Mouse (Mus musculus) CH12.LX (cell line): Measurements from ENCODE around the gene Stub1. TPM values are rescaled to one million over a fixed set of nuclear protein-coding genes. Genes with fewer than 3 reads are reported as not detected.

Source experiments
- DNase-seq: peaks from one replicate; pipeline ENCODE4 v3.0.0-alpha.2; 2013; ENCODE audit errors: extremely low read depth
- H3K27ac ChIP-seq: 2 replicates; pipeline ENCODE4 v1.5.1; 2012; ENCODE audit warnings: low read depth, mild to moderate bottlenecking, control low read depth, moderate library complexity; ENCODE audit not compliant: insufficient read depth
- H3K27me3 ChIP-seq: replicated peaks from 2 replicates; pipeline ENCODE3; 2012; ENCODE audit warnings: inconsistent platforms
- H3K36me3 ChIP-seq, 2 experiments: replicated peaks in 1 of 2; 2 replicates each; pipeline versions ENCODE3 to v1.6.1; 2012; ENCODE audit warnings: inconsistent platforms in 1 of 2, low read length in 1 of 2, mild to moderate bottlenecking in 1 of 2, mixed read lengths in 1 of 2, moderate library complexity in 1 of 2; ENCODE audit not compliant: control insufficient read depth in 1 of 2, insufficient read depth in 1 of 2
- H3K4me1 ChIP-seq, 2 experiments: 2 replicates each; pipeline ENCODE4 v1.6.1; 2012; ENCODE audit warnings: inconsistent platforms in 1 of 2, moderate library complexity in 1 of 2; ENCODE audit not compliant: insufficient read depth in 2 of 2, control insufficient read depth in 1 of 2
- H3K4me2 ChIP-seq: 2 replicates; pipeline ENCODE4 v1.6.1; 2012; ENCODE audit warnings: low read depth, mild to moderate bottlenecking, control low read depth; ENCODE audit not compliant: poor library complexity, insufficient read depth, severe bottlenecking
- H3K4me3 ChIP-seq, 3 experiments: fragments of 150-350 bp in 1 of 3; sonication (generic) in 1 of 3; replicated peaks in 1 of 3; 2 replicates each; pipeline versions ENCODE3 to v1.5.1; 2011 to 2012; ENCODE audit warnings: low read depth in 2 of 3, low read length in 2 of 3, mild to moderate bottlenecking in 2 of 3, moderate library complexity in 2 of 3, control low read depth in 1 of 3, improper control_type of control experiment in 1 of 3, inconsistent platforms in 1 of 3, mixed read lengths in 1 of 3; ENCODE audit not compliant: poor library complexity in 1 of 3
- H3K79me2 ChIP-seq: replicated peaks from 2 replicates; pipeline ENCODE4 v1.6.1; 2012; ENCODE audit warnings: mild to moderate bottlenecking, moderate library complexity; ENCODE audit not compliant: control insufficient read depth, poor library complexity, insufficient read depth, severe bottlenecking; ENCODE audit errors: extremely low read depth
- H3K9ac ChIP-seq: 2 replicates; pipeline ENCODE4 v1.6.1; 2012; ENCODE audit warnings: low read depth, mild to moderate bottlenecking, control low read depth, moderate library complexity; ENCODE audit not compliant: insufficient read depth
- H3K9me3 ChIP-seq: replicated peaks from 2 replicates; pipeline ENCODE3; 2012; ENCODE audit warnings: low read length, inconsistent platforms, mixed read lengths
- CHD1 ChIP-seq: IDR thresholded peaks from 2 replicates; pipeline ENCODE4 v1.6.1; 2012; ENCODE audit warnings: low read depth, low read length, improper control_type of control experiment, inconsistent platforms
- CHD2 ChIP-seq: IDR thresholded peaks from 2 replicates; pipeline ENCODE4 v1.6.1; 2011; ENCODE audit warnings: low read length, improper control_type of control experiment
- CTCF ChIP-seq, 2 experiments: IDR thresholded peaks in 1 of 2; conservative IDR thresholded peaks in 1 of 2; 2 replicates each; pipeline ENCODE4 v1.5.1; 2011 to 2012; ENCODE audit warnings: low read depth in 2 of 2, low read length in 2 of 2, improper control_type of control experiment in 1 of 2, inconsistent platforms in 1 of 2, mild to moderate bottlenecking in 1 of 2, moderate library complexity in 1 of 2
- ELF1 ChIP-seq: IDR thresholded peaks from 2 replicates; pipeline ENCODE4 v1.6.1; 2014; ENCODE audit warnings: low read depth, mild to moderate bottlenecking, inconsistent platforms, low read length, improper control_type of control experiment
- EP300 ChIP-seq: IDR thresholded peaks from 2 replicates; pipeline ENCODE4 v1.6.1; 2011; ENCODE audit warnings: low read length, improper control_type of control experiment
- ETS1 ChIP-seq: conservative IDR thresholded peaks from 2 replicates; pipeline ENCODE4 v1.6.1; 2012; ENCODE audit warnings: low read depth, mild to moderate bottlenecking, inconsistent platforms, low read length, improper control_type of control experiment, moderate library complexity
- GABPA ChIP-seq: IDR thresholded peaks from 2 replicates; pipeline ENCODE4 v1.6.1; 2012; ENCODE audit warnings: low read depth, low read length, improper control_type of control experiment, inconsistent platforms; ENCODE audit not compliant: insufficient replicate concordance
- HCFC1 ChIP-seq: IDR thresholded peaks from 2 replicates; pipeline ENCODE4 v1.6.1; 2012; ENCODE audit warnings: low read depth, mild to moderate bottlenecking, inconsistent platforms, low read length, improper control_type of control experiment
- JUN ChIP-seq: IDR thresholded peaks from 2 replicates; pipeline ENCODE4 v1.6.1; 2011; ENCODE audit warnings: low read depth, mild to moderate bottlenecking, low read length, improper control_type of control experiment, moderate library complexity; ENCODE audit not compliant: insufficient read depth
- MAFK ChIP-seq: IDR thresholded peaks from 2 replicates; pipeline ENCODE4 v1.6.1; 2011; ENCODE audit warnings: low read length, improper control_type of control experiment; ENCODE audit not compliant: insufficient replicate concordance
- MAX ChIP-seq: IDR thresholded peaks from 2 replicates; pipeline ENCODE4 v1.6.1; 2011; ENCODE audit warnings: low read length, improper control_type of control experiment
- MAZ ChIP-seq: IDR thresholded peaks from 2 replicates; pipeline ENCODE4 v1.6.1; 2012; ENCODE audit warnings: low read depth, mild to moderate bottlenecking, inconsistent platforms, low read length, improper control_type of control experiment, moderate library complexity
- MXI1 ChIP-seq: IDR thresholded peaks from 2 replicates; pipeline ENCODE4 v1.6.1; 2011; ENCODE audit warnings: mild to moderate bottlenecking, low read depth, low read length, improper control_type of control experiment
- MYC ChIP-seq: IDR thresholded peaks from 2 replicates; pipeline ENCODE4 v1.6.1; 2011; ENCODE audit warnings: low read depth, mild to moderate bottlenecking, improper control_type of control experiment, low read length
- NELFE ChIP-seq: IDR thresholded peaks from 2 replicates; pipeline ENCODE4 v1.6.1; 2011; ENCODE audit warnings: low read depth, low read length, improper control_type of control experiment
- POLR2AphosphoS2 ChIP-seq: IDR thresholded peaks from 2 replicates; pipeline ENCODE4 v1.6.1; 2011; ENCODE audit warnings: low read depth, low read length, improper control_type of control experiment
- RAD21 ChIP-seq: IDR thresholded peaks from 2 replicates; pipeline ENCODE4 v1.6.1; 2011; ENCODE audit warnings: low read depth, mild to moderate bottlenecking, low read length, improper control_type of control experiment, moderate library complexity
- RCOR1 ChIP-seq: conservative IDR thresholded peaks from 2 replicates; pipeline ENCODE4 v1.6.1; 2012; ENCODE audit warnings: low read depth, mild to moderate bottlenecking, inconsistent platforms, low read length, improper control_type of control experiment
- SIN3A ChIP-seq: IDR thresholded peaks from 2 replicates; pipeline ENCODE4 v1.6.1; 2012; ENCODE audit warnings: low read length, improper control_type of control experiment, inconsistent platforms
- SMC3 ChIP-seq: IDR thresholded peaks from 2 replicates; pipeline ENCODE4 v1.6.1; 2011; ENCODE audit warnings: low read depth, low read length, improper control_type of control experiment
- TBP ChIP-seq: conservative IDR thresholded peaks from 2 replicates; pipeline ENCODE4 v1.6.1; 2011; ENCODE audit warnings: low read depth, low read length, improper control_type of control experiment
- TCF12 ChIP-seq: IDR thresholded peaks from 2 replicates; pipeline ENCODE4 v1.6.1; 2014; ENCODE audit warnings: low read depth, mild to moderate bottlenecking, inconsistent platforms, low read length, improper control_type of control experiment
- UBTF ChIP-seq: IDR thresholded peaks from 2 replicates; pipeline ENCODE4 v1.6.1; 2012; ENCODE audit warnings: low read depth, mild to moderate bottlenecking, inconsistent platforms, low read length, improper control_type of control experiment, moderate library complexity
- USF1 ChIP-seq: IDR thresholded peaks from 2 replicates; pipeline ENCODE4 v1.6.1; 2014; ENCODE audit warnings: low read depth, mild to moderate bottlenecking, inconsistent platforms, low read length, improper control_type of control experiment
- USF2 ChIP-seq: conservative IDR thresholded peaks from 2 replicates; pipeline ENCODE4 v1.6.1; 2011; ENCODE audit warnings: low read depth, low read length, improper control_type of control experiment
- dilution Hi-C: fragments of 300-500 bp; cut with MboI; formaldehyde crosslinking; loops from 2 replicates; pipeline ENCODE4 v1.14.3; 2020; ENCODE audit warnings: low sequenced_read_pairs; ENCODE audit not compliant: extremely low pct_unique_long_range_greater_than_20kb, extremely low pct_ligation_motif_present
- in situ Hi-C: fragments of 300-500 bp; cut with MboI; formaldehyde crosslinking; loops from 3 replicates; pipeline ENCODE4 v1.14.3; 2019; ENCODE audit warnings: low sequenced_read_pairs, low pct_ligation_motif_present, low pct_unique_long_range_greater_than_20kb, mixed read lengths
- polyA plus RNA-seq: library from polyadenylated mRNA; unstranded; fragments of >175 nt; gene quantifications from 2 replicates; pipeline ENCODE4 v1.2.1, GENCODE M21; 2012; ENCODE audit warnings: low read depth; ENCODE audit not compliant: insufficient read length
- total RNA-seq, 2 experiments: library from RNA; depleted of rRNA; stranded (reverse); fragments of 300-350 nt in 1 of 2; fragments of >200 nt in 1 of 2; gene quantifications; 2 replicates each; pipeline ENCODE4 v1.2.3; 2012 to 2014

Stub1 gene
- total and polyA plus RNA-seq, 3 experiments = 62.9 to 98.3 (median 84.8) TPM

DNA sequence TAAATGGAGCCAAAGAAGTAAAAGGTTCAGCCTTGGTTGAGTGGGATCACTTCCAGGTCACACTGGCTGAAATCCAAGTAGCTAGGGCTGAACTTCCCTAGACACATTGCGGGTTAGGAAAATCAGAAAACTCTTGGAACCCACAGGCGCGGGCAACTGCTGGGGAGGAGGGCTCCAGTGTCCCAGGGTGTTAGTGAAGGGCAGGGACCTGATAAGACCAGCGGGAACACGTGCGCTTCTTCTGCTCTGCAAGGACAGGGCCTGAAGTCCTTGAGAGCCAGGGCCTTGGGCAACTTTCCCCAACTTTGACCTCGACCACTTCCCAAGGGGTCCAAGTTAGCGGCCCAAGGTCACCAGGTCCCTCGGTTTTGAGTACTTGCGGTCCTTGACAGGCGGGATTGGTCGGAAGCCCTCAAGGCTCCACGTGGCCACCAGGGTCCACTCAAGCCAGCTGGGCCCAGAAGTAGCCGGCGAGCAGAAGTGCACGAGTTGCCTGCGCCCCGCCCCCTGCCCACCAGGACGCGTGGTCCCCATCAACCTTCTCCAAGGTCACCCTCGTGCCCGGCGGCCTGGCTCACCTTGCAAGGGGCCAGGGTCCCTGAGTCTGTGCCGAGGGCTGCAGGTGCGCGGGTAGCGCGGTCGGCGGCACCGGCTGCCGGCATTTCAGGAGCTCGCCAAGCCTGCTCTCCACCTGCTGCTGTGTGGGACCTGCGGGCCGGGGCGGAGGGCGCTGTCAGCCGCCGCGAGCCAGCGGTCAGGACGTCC, 34.8 kb upstream of the Stub1 start:
- Histone ChIP-seq H3K36me3 (no peaks in the 10 kb centered on the region), H3K9me3 (no peaks in the 10 kb centered on the region), H3K4me2 (peak overlapping the region; percentile 79), H3K4me3 (peak overlapping the region; percentile 49 to 76 (median 51)), H3K27ac (no peak overlapping the region), H3K9ac (peak overlapping the region; percentile 28; the same call in 1 of the 2 replicates), H3K4me1 (peaks cover 4 to 16% of the 10 kb centered on the region in 2 experiments; a peak in 3 of 4 replicates), H3K27me3 (peaks cover 62% of the 10 kb centered on the region), H3K79me2 (no peaks in the 10 kb centered on the region)
- TF ChIP-seq POLR2AphosphoS2 (no peak), USF2 (no peak), UBTF (0 out of 2 replicates have a peak, but pooled peaks have one; percentile 38), MAX (peak; percentile 63), MYC (peak; percentile 36; the same call in 1 of the 2 replicates), MXI1 (peak; percentile 82), CHD1 (no peak)
- dilution Hi-C loops (no loop called here), in situ Hi-C loops (no loop called here)
- DNase-seq = no peak

DNA sequence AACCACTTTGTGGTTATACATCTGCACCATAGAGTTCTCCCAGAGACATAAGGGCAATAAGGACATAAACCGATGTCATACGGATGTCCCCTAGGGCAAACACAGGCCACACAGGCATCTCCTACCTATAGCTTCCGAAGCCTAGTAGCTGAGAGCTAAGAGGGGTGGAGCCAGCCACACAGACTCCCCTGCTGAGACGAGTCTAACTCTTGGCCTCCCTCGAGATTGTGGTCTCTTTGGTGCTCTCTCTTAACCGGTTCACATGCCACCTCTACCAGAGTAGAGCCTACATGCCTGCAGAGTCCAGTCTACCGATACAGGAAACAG, 34.3 kb upstream of the Stub1 start:
- in situ Hi-C loops = no loop called here
- peaks cover 4 to 21% of the 10 kb centered on the region in 2 experiments; a peak in 3 of 4 replicates for H3K4me1 ChIP-seq
- H3K79me2 ChIP-seq = no peaks in the 10 kb centered on the region
- H3K9ac ChIP-seq = no peak overlapping the region
- peak overlapping the region in 2 of 3 experiments; percentile 49 to 51 for H3K4me3 ChIP-seq
- dilution Hi-C loops = no loop called here
- H3K36me3 ChIP-seq = no peaks in the 10 kb centered on the region
- H3K27me3 ChIP-seq = peaks cover 57% of the 10 kb centered on the region
- H3K4me2 ChIP-seq = peak overlapping the region; percentile 79; the same call in 1 of the 2 replicates
- TF ChIP-seq ETS1 (no peak), EP300 (no peak), UBTF (0 out of 2 replicates have a peak, but pooled peaks have one; percentile 8), RCOR1 (no peak), JUN (no peak)
- H3K9me3 ChIP-seq = no peaks in the 10 kb centered on the region
- DNase-seq = no peak
- no peak overlapping the region for H3K27ac ChIP-seq

DNA sequence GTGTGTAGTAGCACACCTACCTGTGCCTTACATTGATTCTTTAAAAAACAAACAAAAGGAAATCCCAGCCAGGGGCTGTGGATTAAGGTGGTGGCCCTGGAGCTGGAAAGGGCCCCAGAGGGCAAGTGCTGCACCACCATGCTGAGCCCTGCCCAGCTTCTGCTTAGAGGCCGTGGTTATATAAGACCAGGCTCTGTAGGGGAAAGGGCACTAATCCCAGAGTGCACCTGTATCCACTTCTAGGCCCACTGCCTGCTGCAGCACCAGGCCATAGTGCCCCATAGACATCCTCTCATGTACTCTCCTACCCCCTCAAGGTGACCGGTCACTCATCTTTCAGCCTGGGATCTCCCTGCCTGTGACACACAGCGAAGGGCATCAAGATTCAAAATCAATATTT, 33.0 kb upstream of the Stub1 start:
- no peak for DNase-seq
- Histone ChIP-seq H3K9ac (no peak overlapping the region), H3K36me3 (no peaks in the 10 kb centered on the region), H3K27me3 (peaks cover 50% of the 10 kb centered on the region), H3K4me2 (no peak overlapping the region), H3K4me3 (no peak overlapping the region), H3K9me3 (no peaks in the 10 kb centered on the region), H3K79me2 (no peaks in the 10 kb centered on the region), H3K4me1 (peaks cover 4 to 28% of the 10 kb centered on the region in 2 experiments; a peak in 3 of 4 replicates), H3K27ac (no peak overlapping the region)
- no peak for TF ChIP-seq SMC3
- TF ChIP-seq CHD2 = no peak
- no peak for TF ChIP-seq RAD21
- TF ChIP-seq ELF1 = no peak
- TF ChIP-seq TBP = no peak
- no peak for TF ChIP-seq TCF12
- no peak for TF ChIP-seq ETS1
- no peak for TF ChIP-seq USF1
- TF ChIP-seq NELFE = no peak
- TF ChIP-seq HCFC1 = no peak
- TF ChIP-seq MAFK = no peak
- no peak for TF ChIP-seq GABPA
- no peak for TF ChIP-seq CHD1
- no peak for TF ChIP-seq MAZ
- TF ChIP-seq EP300 = no peak
- TF ChIP-seq CTCF (conservative IDR thresholded peaks at IDR 0.05 in 1 of 2, IDR thresholded peaks at IDR 0.05 in 1 of 2; ENCODE audit: low read depth in 2 of 2, low read length in 2 of 2) = no peak
- no peak for TF ChIP-seq MXI1
- no peak for TF ChIP-seq SIN3A
- dilution Hi-C loops = no loop called here
- in situ Hi-C loops = no loop called here
